Mouse (Mus musculus) myocyte (in vitro differentiated cells): ENCODE measurements around the gene Ccr10.
A peak's percentile ranks its signal among the peaks of the same experiment; 100 is the strongest.

Experiments
- CEBPB ChIP-seq: IDR thresholded peaks from 2 replicates; pipeline ENCODE4 v1.6.1; 2011; ENCODE audit warnings: mild to moderate bottlenecking, moderate library complexity; ENCODE audit not compliant: poor library complexity, insufficient read depth, severe bottlenecking
- E2F4 ChIP-seq: IDR thresholded peaks from one replicate; pipeline ENCODE4 v1.6.1; 2011; ENCODE audit warnings: mild to moderate bottlenecking, control low read depth, moderate library complexity; ENCODE audit not compliant: insufficient read depth
- MAX ChIP-seq: IDR thresholded peaks from one replicate; pipeline ENCODE4 v1.6.1; 2011; ENCODE audit warnings: low read depth, mild to moderate bottlenecking, control low read depth
- MYOD1 ChIP-seq, 3 experiments: IDR thresholded peaks; one replicate each; pipeline ENCODE4 v1.6.1; 2011; ENCODE audit warnings: control low read depth in 2 of 3, low read depth in 2 of 3, mild to moderate bottlenecking in 2 of 3, moderate library complexity in 1 of 3; ENCODE audit not compliant: insufficient read length in 2 of 3, control insufficient read depth in 1 of 3
- MYOG ChIP-seq, 3 experiments: IDR thresholded peaks; one replicate each; pipeline ENCODE4 v1.6.1; 2011; ENCODE audit warnings: control low read depth in 2 of 3, low read depth in 2 of 3, mild to moderate bottlenecking in 2 of 3; ENCODE audit not compliant: insufficient read length in 2 of 3, control insufficient read depth in 1 of 3, insufficient read depth in 1 of 3
- POLR2A ChIP-seq: IDR thresholded peaks from one replicate; pipeline ENCODE4 v1.6.1; 2011; ENCODE audit warnings: low read depth, mild to moderate bottlenecking, control low read depth, moderate library complexity; ENCODE audit not compliant: insufficient read length
- POLR2AphosphoS2 ChIP-seq: IDR thresholded peaks from one replicate; pipeline ENCODE4 v1.6.1; 2011; ENCODE audit warnings: low read depth, control low read depth; ENCODE audit not compliant: insufficient read length
- REST ChIP-seq: IDR thresholded peaks from one replicate; pipeline ENCODE4 v1.6.1; 2011; ENCODE audit warnings: mild to moderate bottlenecking, control low read depth, moderate library complexity; ENCODE audit not compliant: insufficient read depth, insufficient read length
- SRF ChIP-seq: IDR thresholded peaks from one replicate; pipeline ENCODE4 v1.6.1; 2011; ENCODE audit warnings: low read depth; ENCODE audit not compliant: control insufficient read depth, insufficient read length
- TCF12 ChIP-seq: IDR thresholded peaks from one replicate; pipeline ENCODE4 v1.6.1; 2011; ENCODE audit warnings: mild to moderate bottlenecking, control low read depth; ENCODE audit not compliant: poor library complexity, insufficient read depth, severe bottlenecking
- TCF3 ChIP-seq: IDR thresholded peaks from one replicate; pipeline ENCODE4 v1.6.1; 2011; ENCODE audit warnings: low read depth, control low read depth; ENCODE audit not compliant: insufficient read length
- USF1 ChIP-seq: IDR thresholded peaks from one replicate; pipeline ENCODE4 v1.6.1; 2011; ENCODE audit warnings: low read depth, mild to moderate bottlenecking, control low read depth, moderate library complexity

- TF ChIP-seq POLR2A (no peak), USF1 (no peak), E2F4 (no peak), CEBPB (no peak), SRF (no peak), MYOD1 (IDR thresholded peaks at IDR 0.05; ENCODE audit: control insufficient read depth in 1 of 3, insufficient read length in 2 of 3, low read depth in 2 of 3) (peak in 1 of 3 experiments; percentile 65), MAX (no peak), MYOG (IDR thresholded peaks at IDR 0.05; ENCODE audit: control insufficient read depth in 1 of 3, insufficient read depth in 1 of 3, insufficient read length in 2 of 3, low read depth in 2 of 3) (peak in 1 of 3 experiments; percentile 45), POLR2AphosphoS2 (no peak), REST (no peak), TCF12 (no peak), TCF3 (no peak)
Observed at GRCm38 (mm10) chr11:101169301-101170107, 5.7 kb downstream of the Ccr10 start.
